Mouse (Mus musculus): Measurements from ENCODE around the gene Smad9.

Smad9 gene

DNA sequence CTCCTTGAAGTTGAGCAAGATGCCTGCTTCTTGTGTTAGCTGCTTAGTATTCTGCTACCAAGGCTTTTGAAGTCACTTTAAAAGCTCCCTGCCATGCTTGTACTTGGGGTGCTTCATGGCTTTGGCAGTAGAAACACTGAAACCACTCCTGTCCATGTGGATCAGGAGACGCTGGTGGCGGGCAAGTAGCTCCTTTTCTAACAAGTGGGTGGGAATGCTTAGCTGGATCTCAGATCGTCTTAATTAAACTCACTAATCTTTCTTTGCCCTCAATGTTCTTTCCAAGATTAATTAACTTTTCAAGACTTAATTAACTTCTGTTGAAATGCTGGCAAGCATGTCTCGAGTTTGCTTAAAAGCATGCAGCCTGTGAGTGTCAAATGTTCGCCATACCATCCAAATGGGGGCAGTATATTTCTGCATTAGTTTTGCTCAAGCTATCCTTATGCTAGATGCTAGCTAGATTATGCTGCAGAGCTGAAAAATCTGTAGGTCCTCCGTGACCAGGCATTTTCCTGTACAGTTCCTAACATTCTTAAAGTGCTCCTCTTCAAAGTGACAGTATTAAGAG, 58.1 kb downstream of the Smad9 start:
- DNase-seq, result no peak

DNA sequence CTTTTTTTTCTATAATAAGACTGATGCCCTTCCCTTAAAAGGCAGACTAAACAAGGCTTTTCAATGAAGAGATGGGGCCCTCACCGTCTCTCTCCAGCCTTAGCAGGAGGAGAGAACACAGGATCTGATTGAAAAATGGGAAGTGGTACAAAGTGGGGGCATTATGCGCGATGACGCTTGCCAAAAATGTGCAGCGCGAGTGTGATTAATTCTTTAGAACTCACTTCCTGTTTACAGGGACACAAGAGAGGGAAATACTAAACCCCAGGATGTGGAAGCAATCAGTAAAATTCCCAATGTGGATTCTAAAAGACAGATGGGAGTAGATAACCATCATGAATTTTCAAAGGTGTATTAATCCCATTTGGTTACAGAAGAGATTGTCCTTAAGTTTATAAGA, 59.2 kb downstream of the Smad9 start:
- DNase-seq, result no peak

DNA sequence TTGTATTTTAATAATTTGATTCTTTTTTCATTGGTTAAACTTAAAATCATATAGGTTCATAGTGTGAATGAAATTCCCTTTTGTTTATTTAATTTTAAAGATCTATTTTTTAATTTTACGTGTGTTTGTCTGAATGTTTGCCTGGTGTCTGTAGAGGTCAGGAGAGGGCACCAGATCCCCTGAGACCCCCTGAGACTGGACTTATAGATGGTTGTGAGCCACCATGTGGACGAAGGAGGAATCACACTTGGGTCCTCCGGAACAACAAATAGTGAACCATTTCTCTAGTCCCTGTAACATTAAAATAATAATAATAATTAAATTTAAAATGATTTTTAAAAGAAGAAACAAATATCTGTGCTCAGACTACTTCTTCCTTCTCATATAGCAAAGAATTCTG, 59.9 kb downstream of the Smad9 start:
- peak in 1 of 2 experiments; percentile 47 for DNase-seq

DNA sequence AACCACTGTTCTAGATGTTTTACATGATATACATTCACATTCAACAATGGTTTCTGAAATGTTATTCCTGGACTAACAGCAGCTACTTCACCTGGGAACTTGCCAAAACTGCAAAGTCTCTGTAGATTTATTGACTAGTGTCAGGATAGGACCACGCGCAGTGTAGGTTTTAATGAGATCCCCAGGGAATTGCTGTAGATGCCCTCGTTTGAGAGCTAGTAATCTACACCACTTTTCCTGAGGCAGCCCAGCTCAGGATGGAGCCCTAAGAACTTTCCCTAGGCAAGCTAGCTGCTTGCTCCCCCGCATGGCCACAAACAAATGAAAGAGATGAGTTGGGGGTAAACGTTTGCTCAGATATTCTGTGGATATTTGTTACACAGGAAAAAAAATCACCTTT, 67.1 kb downstream of the Smad9 start:
- DNase-seq, result no peak

DNA sequence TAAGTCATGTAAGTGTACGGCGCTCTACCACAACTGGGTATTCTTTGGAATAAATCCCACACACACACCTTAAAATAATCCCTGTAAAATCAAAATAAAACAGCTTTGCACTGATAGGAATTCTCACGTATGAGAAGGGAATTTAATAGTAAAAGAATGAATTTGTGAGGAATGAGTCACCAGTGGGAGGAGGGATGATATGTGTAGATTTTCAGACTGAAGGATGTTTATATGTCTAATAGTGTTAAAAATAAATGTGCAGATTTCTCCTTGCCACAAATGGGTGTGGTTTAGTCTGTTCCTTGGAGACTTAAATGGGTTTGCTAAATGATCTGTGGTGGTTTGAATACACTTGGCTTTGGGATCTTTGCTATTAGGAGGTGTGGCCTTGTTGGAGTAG, 77.1 kb downstream of the Smad9 start:
- DNase-seq, result no peak

DNA sequence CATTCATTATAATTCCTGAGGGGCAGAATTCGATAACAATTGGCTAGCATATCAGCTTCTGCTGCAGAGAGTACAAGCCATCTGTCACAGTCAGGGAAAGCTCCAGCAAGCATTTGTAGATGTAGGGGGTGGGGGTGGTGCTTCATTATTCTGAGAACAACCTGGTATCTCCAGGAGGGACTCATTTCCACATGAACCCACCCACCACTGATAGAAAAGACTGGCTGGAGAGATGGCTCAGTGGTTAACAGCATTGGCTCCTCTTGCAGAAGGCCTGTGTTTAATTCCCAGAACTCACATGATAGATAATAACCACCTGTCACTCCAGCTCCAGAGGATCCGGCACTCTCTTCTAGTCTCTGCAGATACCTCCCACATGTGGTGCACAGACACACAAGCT, 80.0 kb downstream of the Smad9 start:
- no peak for DNase-seq
